Mouse (Mus musculus): Measurements from ENCODE around the gene Nid1.
"Not testable (repeated sequence)": the region's sequence is repeated elsewhere in the genome, so short reads cannot be mapped to it uniquely, and the experiment has no call there.

Gene Nid1

DNA sequence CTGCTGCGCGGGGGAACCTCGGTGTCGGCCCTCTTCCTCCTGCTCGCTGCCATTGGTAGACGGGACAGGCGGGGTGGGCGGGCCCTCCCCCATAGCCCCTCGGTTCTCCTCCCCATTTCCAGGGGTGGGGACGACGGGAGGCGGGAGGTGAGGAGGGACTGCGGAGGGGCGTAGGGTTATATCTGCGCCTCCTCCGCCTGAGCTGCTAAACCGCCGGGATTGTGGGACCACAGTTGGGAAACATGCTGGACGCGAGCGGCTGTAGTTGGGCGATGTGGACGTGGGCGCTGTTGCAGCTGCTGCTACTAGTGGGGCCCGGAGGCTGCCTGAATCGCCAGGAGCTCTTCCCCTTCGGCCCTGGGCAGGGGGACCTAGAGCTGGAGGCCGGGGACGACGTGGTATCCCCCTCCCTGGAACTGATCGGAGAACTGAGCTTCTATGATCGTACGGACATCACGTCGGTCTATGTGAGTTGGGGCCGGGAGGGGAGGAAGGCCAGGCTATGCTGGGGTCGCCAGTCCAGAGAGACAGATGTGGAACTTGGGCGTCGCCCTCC is at the start of gene Nid1:
TSS of gene Nid1 (plus strand) at position 92 of the 556 bp plus-strand sequence.
- not testable (repeated sequence) for DNase-seq (ENCODE audit: low spot score in 2 of 2)

DNA sequence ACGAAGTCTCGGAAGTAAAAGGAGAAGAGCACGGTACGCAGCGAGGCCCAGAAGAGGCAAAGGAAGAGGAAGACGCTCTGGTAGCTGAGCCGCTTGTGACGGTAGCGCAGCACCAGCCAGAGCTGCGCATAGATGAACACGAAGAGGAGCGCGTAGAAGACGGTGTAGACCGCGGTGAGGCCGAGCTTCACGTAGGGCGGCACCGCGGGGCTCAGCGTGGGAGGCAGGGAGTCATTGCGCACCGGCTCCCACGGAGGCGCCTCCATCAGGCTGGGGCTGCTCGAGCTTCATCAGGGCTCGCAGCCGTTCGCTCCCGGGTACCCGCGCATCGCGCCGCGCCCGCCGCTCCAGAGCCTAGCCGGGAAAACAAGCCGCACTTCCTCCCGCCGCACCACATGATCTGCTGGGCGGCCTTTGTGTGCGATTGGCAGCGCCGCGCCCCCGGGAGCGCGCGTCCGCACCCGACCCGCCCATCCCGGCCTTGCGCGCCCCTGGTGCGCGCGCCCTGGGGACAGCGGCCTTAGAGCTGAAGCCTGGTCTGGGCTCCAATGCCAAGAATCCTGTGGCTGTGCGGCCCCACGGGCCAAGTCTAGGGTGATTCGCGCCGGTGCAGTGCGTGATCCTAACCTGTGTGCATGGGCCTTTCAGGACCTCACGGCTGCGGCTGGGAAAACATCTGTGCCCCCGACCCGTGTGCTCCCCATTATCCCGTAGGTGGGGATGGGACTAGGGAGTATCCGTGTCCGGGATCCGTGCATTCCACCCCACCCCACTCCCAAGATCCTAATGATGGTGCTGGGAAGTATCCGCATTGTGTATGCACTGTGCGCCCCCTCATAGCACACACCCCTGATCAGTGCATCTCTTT is 43.9 kb upstream of the Nid1 start, which contains the start of gene Gpr137b:
TSS of gene Gpr137b (minus strand) at position 787 of the 868 bp plus-strand sequence.
- DNase-seq (ENCODE audit: low spot score in 2 of 2), result peak; percentile 34 to 50

DNA sequence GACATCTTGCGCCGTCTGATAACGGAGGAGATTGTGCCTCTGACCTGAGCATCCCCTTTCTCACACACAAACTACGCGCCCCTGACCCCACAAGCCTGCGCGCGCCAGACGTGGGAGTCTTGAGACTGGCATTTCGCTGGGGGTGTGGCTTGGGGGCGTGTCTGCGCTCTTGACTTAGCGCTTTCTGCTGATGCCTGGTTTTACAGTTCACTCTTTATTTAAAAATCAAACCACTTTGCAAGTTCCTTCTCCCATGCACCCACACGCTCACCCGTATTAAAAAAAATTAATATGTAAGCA is 43.3 kb upstream of the Nid1 start:
- DNase-seq (ENCODE audit: low spot score in 2 of 2), result not testable (repeated sequence)

DNA sequence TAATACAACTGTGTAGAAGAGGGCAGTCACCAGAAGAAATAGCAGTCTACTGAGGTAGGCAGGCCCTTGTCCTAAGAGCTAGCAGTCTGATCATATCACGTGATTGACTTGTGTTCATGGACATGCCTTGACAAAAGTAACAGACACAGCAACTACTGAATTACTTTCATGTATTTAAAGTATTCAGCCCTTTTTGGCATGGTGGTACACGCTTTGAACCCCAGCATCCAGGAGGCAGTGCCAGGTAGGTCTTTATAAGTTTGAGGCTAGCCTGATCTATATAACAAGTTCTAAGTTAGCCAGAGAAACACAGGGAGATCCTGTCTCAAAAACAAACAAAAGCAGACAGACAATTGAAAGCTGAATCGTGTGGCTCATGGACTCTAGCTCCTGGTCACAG is 36.5 kb upstream of the Nid1 start:
- DNase-seq (ENCODE audit: low spot score in 2 of 2), result not testable (repeated sequence)

DNA sequence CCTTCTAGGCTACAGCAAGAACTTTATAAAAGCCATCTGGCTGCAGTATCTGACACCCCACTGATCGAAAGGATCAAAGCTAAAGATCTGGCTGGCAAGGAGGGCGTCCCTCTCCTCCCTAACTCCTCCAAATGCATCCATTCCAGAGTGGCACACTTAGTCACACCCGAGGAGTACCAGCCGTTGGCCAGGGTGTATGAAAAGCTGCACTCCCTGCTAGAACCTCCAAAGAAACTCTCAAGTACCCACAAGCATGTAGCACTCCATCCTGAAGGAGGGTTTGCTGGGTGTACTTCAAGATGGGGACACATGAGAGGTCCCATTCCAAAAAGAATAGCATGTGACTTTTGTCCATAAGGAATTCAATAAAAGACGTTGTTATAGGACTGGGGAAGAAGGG is 34.5 kb upstream of the Nid1 start:
- DNase-seq (ENCODE audit: low spot score in 2 of 2), result not testable (repeated sequence)

DNA sequence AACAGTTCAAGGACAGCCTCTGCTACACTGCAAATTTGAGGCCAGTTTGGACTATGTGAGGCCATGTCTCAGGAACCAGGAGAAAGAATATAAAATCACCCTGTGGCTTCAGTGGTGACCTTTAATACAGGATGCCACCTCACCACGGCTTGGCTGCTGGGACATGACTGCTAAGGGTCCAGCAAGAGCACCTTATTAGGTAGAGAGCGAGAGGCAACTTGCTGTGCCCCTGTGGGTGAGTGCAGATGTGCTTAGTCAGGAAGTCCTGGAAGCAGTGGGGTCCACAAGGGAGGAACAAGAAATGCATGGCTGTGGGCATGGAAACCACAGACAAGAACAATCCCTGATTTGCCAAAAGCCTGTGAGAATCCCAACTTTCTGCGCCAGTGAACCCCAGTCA is 34.0 kb upstream of the Nid1 start:
- DNase-seq (ENCODE audit: low spot score in 2 of 2), result not testable (repeated sequence)

DNA sequence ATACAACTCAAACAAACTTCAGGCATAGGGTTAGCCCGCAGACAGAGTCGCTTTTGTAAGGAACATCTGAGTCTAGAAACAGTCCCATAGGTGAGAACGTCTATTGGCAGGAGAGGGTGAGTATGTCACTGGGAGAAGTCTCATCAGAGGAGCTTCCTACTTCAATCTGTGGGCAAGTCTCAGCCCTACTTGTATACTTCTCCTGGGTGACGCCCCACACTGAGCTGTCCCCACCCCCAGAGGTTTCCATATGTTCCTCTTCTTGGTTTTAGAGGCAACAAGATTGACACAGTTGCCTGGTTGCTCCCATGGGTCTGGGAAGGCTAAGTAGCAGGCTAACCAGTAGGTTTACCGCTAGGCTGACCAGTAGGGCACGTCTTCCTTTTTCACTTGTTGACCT is 33.5 kb upstream of the Nid1 start:
- not testable (repeated sequence) for DNase-seq (ENCODE audit: low spot score in 2 of 2)

DNA sequence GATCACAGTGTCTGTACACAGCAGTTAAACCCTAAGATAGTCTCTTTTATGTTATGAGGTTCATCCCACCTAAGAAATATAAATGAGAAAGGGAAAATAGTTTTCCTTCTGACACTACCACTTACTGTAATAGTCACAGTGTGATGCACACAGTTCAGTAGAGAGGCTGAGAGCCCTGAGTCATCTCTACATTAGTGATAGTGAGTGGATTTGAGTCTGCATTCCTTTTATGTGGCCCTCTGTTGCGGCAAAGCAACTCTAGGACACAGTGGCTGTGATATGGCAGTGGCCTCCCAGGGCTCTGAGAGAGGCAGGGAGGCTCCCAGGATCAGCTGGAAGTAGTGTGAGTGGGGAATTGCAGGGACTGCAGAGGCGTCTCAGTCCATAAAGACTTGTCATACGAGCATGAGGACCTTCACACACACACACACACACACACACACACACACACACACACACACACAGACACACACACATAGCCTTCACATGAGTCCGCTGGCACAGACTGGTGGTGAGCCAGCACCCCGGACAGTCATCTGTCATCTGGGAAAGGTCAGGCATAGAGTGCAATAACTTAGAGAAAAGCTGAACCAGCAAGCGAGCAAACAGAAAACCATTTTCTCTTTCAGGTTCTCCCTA is 32.7 kb upstream of the Nid1 start:
- not testable (repeated sequence) for DNase-seq (ENCODE audit: low spot score in 2 of 2)

DNA sequence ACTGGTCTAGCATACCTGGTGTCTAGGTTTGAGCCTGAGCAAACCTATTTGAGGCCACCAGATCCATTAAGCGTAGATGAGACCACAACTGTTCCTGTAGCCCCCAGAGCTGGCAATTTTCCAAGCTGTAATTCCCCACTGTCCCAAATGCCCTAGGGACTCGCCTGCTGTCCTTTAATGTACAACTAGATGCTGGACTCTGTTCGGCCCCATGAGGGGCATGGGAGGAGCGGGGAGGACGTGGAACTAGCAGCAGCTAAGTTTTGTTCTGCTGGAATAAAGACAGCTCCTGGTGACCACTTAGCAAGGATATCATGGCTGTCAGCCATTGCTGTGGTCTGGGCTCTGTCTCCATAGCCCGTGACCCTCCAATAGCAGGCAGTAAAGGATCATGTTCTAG is 31.8 kb upstream of the Nid1 start:
- not testable (repeated sequence) for DNase-seq (ENCODE audit: low spot score in 2 of 2)

DNA sequence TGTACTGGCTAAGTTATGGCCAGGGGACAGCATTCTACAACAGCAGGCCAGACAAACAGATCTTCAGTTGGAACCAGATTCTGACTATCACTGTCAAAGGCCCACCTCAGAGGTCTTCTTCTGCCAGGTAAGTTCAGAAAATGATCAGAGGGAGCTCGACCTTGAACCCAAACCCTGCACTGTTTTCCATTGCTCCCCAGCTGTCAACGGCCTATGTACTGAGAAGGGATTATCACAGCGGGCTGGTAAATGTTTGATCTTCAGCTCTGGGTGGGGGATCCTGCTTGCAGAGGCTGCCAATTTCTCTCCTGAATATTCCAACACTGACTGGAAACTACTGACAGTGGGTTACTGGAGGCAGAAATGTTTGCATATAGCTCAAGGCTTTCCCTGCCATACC is 23.1 kb upstream of the Nid1 start:
- DNase-seq (ENCODE audit: low spot score in 2 of 2), result no peak

DNA sequence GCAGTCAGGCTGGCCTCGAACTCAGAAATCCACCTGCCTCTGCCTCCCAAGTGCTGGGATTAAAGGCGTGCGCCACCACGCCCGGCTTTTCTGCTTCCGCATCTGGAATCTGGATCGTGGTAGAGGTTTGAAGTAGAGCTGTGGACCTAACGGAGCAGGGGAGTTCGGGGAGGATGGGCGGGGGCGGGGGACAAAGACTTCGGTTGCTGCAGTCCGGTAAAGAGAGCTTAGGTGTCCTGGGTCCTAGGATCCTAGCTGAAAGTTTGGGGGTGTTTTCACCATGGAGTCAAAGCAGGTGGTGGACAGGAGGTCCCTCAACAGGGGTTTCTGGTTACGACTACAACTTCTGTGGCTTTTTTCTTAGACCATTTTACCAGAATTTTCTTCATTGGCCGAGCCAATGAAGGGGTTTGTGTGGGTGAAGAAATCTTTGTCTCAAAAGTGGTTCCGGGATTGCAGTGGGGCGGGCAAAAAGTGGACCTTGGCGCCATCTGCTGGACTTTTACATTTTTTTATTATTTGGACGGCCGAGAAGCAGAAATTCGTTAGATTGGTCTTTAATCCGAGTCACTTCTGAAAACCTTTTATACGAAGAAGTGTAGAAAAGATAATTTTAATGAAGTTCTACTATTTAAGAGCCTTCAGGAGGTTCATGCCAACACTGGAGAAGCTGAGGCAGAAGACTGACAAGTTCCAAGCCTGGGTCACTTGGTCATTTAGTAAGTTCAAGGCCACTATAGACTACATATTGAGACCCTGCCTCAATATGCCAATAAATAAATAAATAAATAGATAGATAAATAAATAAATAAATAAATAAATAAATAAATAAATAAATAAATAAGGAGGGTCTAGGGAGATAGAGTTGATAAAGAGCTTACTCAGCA is 22.0 kb upstream of the Nid1 start:
- not testable (repeated sequence) for DNase-seq (ENCODE audit: low spot score in 2 of 2)

DNA sequence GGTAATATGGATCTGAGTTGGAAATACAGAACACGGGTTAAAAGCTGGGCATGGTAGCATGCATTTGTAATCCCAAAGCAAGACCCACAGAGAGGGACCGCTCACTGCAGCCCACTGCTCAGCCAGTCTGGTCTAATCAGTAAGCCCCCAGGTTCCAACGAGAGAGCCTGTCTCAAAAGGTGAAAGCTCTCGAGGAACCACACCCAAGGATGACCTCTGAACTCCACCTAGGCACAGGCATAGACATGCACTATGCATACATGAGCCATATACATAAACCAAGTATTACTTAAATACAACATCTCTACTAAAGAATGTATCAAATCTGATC is 21.4 kb upstream of the Nid1 start:
- not testable (repeated sequence) for DNase-seq (ENCODE audit: low spot score in 2 of 2)

DNA sequence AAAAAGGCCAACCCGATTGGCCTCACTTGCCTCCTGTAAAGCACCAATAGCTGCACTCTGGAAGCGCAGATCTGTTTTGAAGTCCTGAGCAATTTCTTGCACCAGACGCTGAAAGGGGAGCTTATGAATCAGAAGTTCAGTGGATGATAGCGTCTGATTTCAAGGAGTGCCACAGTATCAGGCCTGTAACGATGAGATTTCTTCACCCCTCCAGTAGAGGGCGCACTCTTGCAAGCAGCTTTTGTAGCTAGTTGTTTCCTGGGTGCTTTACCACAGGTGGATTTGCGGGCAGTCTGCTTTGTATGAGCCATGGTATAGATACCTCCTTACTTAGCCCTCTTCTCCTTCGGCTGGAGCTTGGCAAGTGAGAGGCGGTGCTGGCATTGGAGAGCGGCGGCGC is 18.5 kb upstream of the Nid1 start:
- not testable (repeated sequence) for DNase-seq (ENCODE audit: low spot score in 2 of 2)

DNA sequence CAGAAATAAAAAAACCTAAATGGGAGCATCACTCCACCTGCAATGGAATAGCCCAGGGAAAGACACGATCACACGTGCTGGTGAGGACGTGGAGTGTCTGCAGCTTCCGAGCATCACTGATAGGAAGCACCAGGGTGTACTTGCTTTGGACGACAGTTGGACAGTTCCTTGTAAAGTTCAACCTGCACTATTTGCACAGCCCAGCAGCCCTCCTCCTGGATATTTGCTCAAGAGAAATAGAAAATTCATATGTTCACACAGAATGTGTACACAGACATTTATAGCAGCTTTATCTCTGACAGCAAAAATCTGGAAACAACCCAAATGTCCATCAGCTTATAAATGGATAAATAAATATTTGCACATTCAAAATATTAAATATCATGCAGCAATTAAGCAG is 14.1 kb upstream of the Nid1 start:
- DNase-seq (ENCODE audit: low spot score in 2 of 2), result not testable (repeated sequence)

DNA sequence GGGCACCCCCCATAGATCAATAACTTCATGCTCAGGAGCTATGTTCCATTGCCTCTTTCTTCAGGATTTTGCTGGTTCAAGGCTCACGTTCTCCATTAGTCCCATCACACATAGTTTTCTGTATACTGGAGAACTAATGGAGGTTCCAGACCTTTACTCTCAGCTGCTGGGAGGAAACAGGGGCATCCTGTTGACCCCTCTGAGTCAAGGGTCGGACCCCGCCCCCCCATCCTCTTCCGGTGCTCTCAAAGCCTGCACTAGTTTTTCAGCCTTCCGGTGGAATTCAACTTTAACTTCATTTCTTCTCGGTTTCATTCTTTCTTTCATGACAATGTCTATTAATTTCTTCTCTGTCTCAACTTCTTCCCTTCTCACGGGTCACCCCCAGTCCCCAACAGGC is 1.2 kb upstream of the Nid1 start:
- not testable (repeated sequence) for DNase-seq (ENCODE audit: low spot score in 2 of 2)

DNA sequence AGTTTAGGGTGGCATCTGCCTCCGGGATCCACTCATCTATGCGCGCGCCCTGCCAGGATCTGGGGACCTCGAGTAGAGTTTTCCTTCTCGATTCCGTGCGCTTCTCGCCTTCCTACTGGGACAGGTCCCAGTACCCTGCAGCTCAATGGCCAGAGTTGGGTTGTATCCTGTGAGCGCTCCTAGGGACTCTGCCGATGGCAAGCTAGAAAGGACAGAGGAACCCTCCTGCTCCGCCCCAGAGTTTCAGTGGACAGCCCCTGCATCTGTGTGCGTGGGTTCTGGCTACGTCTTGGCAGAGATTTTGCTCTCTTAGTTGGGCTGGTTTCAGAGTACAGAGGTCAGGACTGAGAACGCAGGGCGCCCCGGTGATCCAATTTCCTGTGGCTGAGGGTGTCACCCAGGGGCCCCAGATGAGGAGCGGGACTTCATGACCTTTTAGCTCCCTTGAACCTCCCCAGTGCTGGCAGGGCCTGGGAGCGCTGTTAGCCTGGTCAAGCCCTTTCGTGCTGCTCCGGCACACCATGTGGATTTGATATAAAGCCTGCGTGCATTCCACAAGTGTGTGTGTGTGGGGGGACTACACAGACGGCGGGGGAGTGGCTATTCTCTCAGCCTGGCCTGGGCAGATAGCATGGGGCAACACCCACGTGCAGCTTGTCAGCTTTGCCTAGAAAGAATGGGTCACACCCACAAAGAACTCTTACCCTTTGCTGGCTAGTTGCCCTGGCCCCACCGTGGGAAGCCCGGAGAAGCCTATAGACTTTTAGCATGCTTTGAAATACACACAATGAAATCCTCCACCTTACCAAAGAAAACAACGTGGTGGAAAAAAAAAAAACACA is 982 bp downstream of the Nid1 start:
- not testable (repeated sequence) for DNase-seq (ENCODE audit: low spot score in 2 of 2)

DNA sequence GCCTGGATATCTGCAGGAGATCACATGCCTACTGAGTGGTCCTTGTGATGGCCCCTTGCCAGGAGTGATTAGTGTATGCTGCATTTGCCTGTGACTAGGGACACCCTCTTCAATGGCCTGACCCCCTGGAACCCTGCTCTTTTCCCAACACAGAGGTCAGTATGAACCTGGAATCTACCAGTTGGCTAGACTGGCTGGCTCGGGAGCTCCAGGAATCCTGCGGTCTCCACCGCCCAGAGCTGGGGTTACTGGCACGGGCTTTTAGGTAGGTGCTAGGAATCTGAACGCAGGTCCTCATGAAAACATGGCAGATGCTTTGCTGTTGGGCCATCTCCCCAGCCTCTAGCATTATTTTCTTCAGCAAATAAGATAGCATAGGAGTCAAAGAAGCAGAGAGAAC is 8.2 kb downstream of the Nid1 start:
- not testable (repeated sequence) for DNase-seq (ENCODE audit: low spot score in 2 of 2)

DNA sequence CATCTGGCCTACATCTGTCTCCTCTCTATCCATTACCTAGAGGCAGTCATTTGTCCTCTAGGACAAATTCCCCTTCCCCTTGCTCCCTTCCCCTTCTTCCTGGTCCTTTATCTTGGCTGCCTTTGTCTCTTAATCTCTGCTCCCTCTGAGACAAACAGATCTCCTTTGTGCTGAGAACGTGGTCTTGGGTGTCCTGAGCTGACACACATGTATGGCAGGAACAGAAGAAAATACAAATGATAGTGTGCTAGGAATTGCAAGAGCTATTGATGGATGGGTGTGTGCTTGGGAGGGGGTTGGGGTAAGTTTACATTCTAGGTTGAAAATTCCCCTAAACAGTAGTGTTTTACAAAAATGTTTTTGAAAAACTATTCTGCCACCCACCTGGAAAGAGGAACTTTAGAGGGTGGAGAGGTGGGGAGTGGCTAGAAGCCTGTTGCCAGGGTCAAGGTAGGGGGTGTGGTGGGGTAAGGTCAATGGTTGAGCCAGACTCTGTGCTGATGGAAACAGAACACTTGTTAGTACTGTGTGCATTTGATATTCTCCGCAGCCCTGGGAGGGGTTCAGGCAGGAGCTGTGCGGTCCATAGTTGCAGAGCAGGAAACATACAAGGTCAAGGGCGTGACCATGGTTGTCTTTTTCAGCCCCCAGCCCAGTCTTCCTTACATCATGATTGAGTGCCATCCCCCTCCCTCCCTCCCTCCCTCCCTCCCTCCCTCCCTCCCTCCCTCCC is 9.5 kb downstream of the Nid1 start:
- DNase-seq (ENCODE audit: low spot score in 2 of 2), result not testable (repeated sequence)

DNA sequence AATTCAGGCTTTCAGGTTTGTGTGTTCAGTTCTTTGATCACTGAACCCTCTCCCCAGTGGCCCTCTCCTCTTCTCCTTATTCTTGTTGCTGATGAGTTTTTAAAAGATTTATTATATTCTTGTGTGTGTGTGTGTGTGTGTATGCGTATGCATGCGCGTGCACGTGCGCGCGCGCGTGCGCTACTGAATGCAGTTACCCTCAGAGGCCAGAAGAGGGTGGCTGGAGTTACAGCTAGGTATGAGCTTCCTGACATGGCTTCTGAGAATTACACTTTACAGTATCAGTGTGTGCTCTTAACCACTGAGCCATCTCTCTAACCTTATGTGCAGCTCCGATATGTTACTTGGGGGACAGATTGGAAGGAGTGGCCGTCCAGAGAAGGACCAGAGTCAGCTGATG is 12.6 kb downstream of the Nid1 start:
- DNase-seq (ENCODE audit: low spot score in 2 of 2), result not testable (repeated sequence)

DNA sequence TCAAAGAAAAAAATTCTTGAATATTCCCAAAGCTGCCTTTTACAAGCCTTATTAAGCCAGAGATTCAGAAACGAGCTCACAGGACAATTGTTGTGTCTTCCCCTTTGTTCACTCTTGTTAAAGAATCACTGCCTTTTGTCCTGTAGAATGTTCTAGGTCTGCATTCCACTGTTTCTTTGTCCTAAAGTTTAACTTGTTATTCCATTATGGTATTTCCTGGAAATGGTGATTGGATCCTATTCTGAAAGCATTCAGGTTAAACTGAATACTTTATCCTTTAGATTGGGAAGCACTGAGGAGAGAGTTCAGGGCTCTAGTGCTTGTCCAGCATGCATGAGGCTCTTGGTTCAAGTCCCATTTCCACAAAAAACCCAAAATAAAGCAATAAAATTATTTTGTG is 13.6 kb downstream of the Nid1 start:
- DNase-seq (ENCODE audit: low spot score in 2 of 2), result not testable (repeated sequence)

Measured in right cerebral cortex, postnatal 36 days (tissue).